In genomic region chr10:23076691-23077385, GRCm38 (mm10) we compare ENCODE assay signal across 8 mouse cellular contexts.
A peak's percentile ranks its signal among the peaks of the same experiment; 100 is the strongest.
DNase-seq lines count a peak whose midpoint lies in the region; ATAC-seq lines count a peak whose summit lies in the region.

No protein-coding gene starts in this region.

- ATAC-seq in heart, embryonic 14.5 days (ENCODE audit: insufficient number of reproducible peaks, insufficient read depth, low FRiP score, low read depth), result no peak
- no peak for ATAC-seq in limb, embryonic 13.5 days (ENCODE audit: low FRiP score, low read depth)
- no peak for ATAC-seq in midbrain, embryonic 16.5 days

- H3K27me3 ChIP-seq in heart, embryonic 14.5 days (ENCODE audit: control insufficient read depth, insufficient read depth, low read length), result no peaks in the 10 kb centered on the region
- H3K27me3 ChIP-seq in limb, embryonic 13.5 days, result peaks cover 4% of the 10 kb centered on the region
- H3K27me3 ChIP-seq in midbrain, embryonic 16.5 days (ENCODE audit: control insufficient read depth, insufficient read depth, low read depth, low read length), result no peaks in the 10 kb centered on the region

- peaks cover 0 to 5% of the 10 kb centered on the region in 2 experiments; a peak in 2 of 4 replicates for H3K4me1 ChIP-seq in heart, embryonic 14.5 days (ENCODE audit: control insufficient read depth in 2 of 2, insufficient read depth in 2 of 2, low read length in 2 of 2)
- H3K4me1 ChIP-seq in limb, embryonic 13.5 days, result no peaks in the 10 kb centered on the region
- no peaks in the 10 kb centered on the region for H3K4me1 ChIP-seq in midbrain, embryonic 16.5 days (ENCODE audit: control insufficient read depth, insufficient read depth, low read length)

- no peaks in the 10 kb centered on the region for H3K36me3 ChIP-seq in heart, embryonic 14.5 days (ENCODE audit: control insufficient read depth, insufficient read depth, low read length)
- H3K36me3 ChIP-seq in limb, embryonic 13.5 days, result no peaks in the 10 kb centered on the region
- no peaks in the 10 kb centered on the region for H3K36me3 ChIP-seq in midbrain, embryonic 16.5 days (ENCODE audit: control insufficient read depth, insufficient read depth, low read length)

- DNase-seq in cerebellum, postnatal 14 days, result peak; percentile 18 to 26
- DNase-seq in cerebellum, adult 9-11 months, result no peak
- DNase-seq in R1 (ENCODE audit: low read depth, low spot score), result peak; percentile 13
- DNase-seq in thymus, postnatal 0 days (ENCODE audit: low spot score), result no peak
- DNase-seq in B cell, adult 2 months, result no peak

- peak overlapping the region; percentile 58 for H3K4me2 ChIP-seq in heart, embryonic 14.5 days (ENCODE audit: low read length)
- H3K4me2 ChIP-seq in limb, embryonic 13.5 days (replicated peaks), result peak overlapping the region; percentile 45
- H3K4me2 ChIP-seq in midbrain, embryonic 16.5 days (ENCODE audit: low read length), result peak overlapping the region; percentile 43

- H3K27ac ChIP-seq in heart, embryonic 14.5 days (replicated peaks in 1 of 2; ENCODE audit: control insufficient read depth in 1 of 2, insufficient read depth in 1 of 2, low read depth in 2 of 2, low read length in 2 of 2), result no peak overlapping the region; a peak in 1 of 4 replicates
- H3K27ac ChIP-seq in limb, embryonic 13.5 days, result no peak overlapping the region
- H3K27ac ChIP-seq in midbrain, embryonic 16.5 days (ENCODE audit: low read length), result no peak overlapping the region

- no peaks in the 10 kb centered on the region for H3K9me3 ChIP-seq in heart, embryonic 14.5 days (ENCODE audit: control insufficient read depth, low read length)
- H3K9me3 ChIP-seq in limb, embryonic 13.5 days, result no peaks in the 10 kb centered on the region
- no peaks in the 10 kb centered on the region for H3K9me3 ChIP-seq in midbrain, embryonic 16.5 days (replicated peaks; ENCODE audit: control insufficient read depth, low read length, poor library complexity, severe bottlenecking)

- H3K9ac ChIP-seq in heart, embryonic 14.5 days (ENCODE audit: low read length), result peak overlapping the region; percentile 46
- no peak overlapping the region for H3K9ac ChIP-seq in limb, embryonic 13.5 days
- 0 out of 2 replicates have a peak overlapping the region, but pooled peaks have one; percentile 34 for H3K9ac ChIP-seq in midbrain, embryonic 16.5 days (ENCODE audit: low read depth, low read length)

- H3K4me3 ChIP-seq in heart, embryonic 14.5 days (ENCODE audit: control insufficient read depth in 1 of 2, insufficient read depth in 1 of 2, low read depth in 1 of 2, low read length in 2 of 2), result peak overlapping the region; percentile 23 to 39
- H3K4me3 ChIP-seq in limb, embryonic 13.5 days, result peak overlapping the region; percentile 12; the same call in 1 of the 2 replicates
- H3K4me3 ChIP-seq in midbrain, embryonic 16.5 days (ENCODE audit: low read depth, low read length), result peak overlapping the region; percentile 12; the same call in 1 of the 2 replicates

- 49% methylated on average over 21 of the region's 21 CpGs for WGBS in heart, embryonic 14.5 days
- WGBS in limb, embryonic 13.5 days, result 43% methylated on average over 21 of the region's 21 CpGs
- 60% methylated on average over 21 of the region's 21 CpGs for WGBS in midbrain, embryonic 16.5 days

Comparison
In these comparisons a context has a peak if more than half of its experiments do, and no peak if none do; other contexts are left out.
1. DNase-seq: peak in cerebellum, postnatal 14 days (2 of 2) and R1 (single experiment); none in cerebellum, adult 9-11 months (single experiment), thymus, postnatal 0 days (single experiment) and B cell, adult 2 months (0 of 2).
2. Peak in every context shown above with its lines, with median percentiles within 50 percentile points of each other: H3K4me2 ChIP-seq and H3K4me3 ChIP-seq.